Mouse (Mus musculus) right cerebral cortex, postnatal 14 days (tissue): ENCODE results near the gene Cryab.

Experiments used
- DNase-seq: peaks from one replicate; pipeline ENCODE4 v3.0.0; 2022

Gene Cryab

GRCm38 (mm10) chr9:50745806-50746205, 5.3 kb upstream of the Cryab start:
- DNase-seq: no peak

- no peak for DNase-seq
Observed at GRCm38 (mm10) chr9:50746214-50746677, 4.9 kb upstream of the Cryab start, which contains the start of gene 2310030G06Rik. Gene 2310030G06Rik (minus strand): TSS chr9:50746536.

GRCm38 (mm10) chr9:50750706-50751105, 419 bp upstream of the Cryab start:
- DNase-seq: no peak

GRCm38 (mm10) chr9:50752054-50752602, 1.0 kb downstream of the Cryab start, which contains the start of gene Hspb2:
Gene Hspb2 (minus strand): TSS chr9:50752354.
- peak; percentile 33 for DNase-seq

GRCm38 (mm10) chr9:50752784-50753615, 1.9 kb downstream of the Cryab start:
- DNase-seq: peak; percentile 57

GRCm38 (mm10) chr9:50753947-50754346, 2.8 kb downstream of the Cryab start:
- DNase-seq: no peak

GRCm38 (mm10) chr9:50756711-50757110, 5.6 kb downstream of the Cryab start:
- no peak for DNase-seq

- no peak for DNase-seq
Observed at GRCm38 (mm10) chr9:50761520-50762243, 10.6 kb downstream of the Cryab start.

GRCm38 (mm10) chr9:50763331-50763730, 12.2 kb downstream of the Cryab start:
- DNase-seq: no peak

GRCm38 (mm10) chr9:50767531-50768106, 16.5 kb downstream of the Cryab start:
- DNase-seq: no peak

- DNase-seq: peak; percentile 97
Observed at GRCm38 (mm10) chr9:50768107-50769002, 17.2 kb downstream of the Cryab start, which contains the start of gene Fdxacb1. Gene Fdxacb1 (plus strand): TSS chr9:50768236.

- no peak for DNase-seq
Observed at GRCm38 (mm10) chr9:50770011-50770410, 18.9 kb downstream of the Cryab start.

GRCm38 (mm10) chr9:50774026-50774462, 22.9 kb downstream of the Cryab start:
- no peak for DNase-seq

- DNase-seq: peak; percentile 92
Observed at GRCm38 (mm10) chr9:50774991-50775612, 24.0 kb downstream of the Cryab start, which contains the start of the genes Alg9 and 1110032A03Rik. Gene Alg9 (plus strand): TSS chr9:50775019. Gene 1110032A03Rik (minus strand): TSS chr9:50775520.

- peak; percentile 21 for DNase-seq
Observed at GRCm38 (mm10) chr9:50775662-50776126, 24.6 kb downstream of the Cryab start.

- no peak for DNase-seq
Observed at GRCm38 (mm10) chr9:50776162-50776760, 25.1 kb downstream of the Cryab start.

GRCm38 (mm10) chr9:50782155-50782554, 31.0 kb downstream of the Cryab start:
- peak; percentile 33 for DNase-seq

- no peak for DNase-seq
Observed at GRCm38 (mm10) chr9:50795266-50795665, 44.1 kb downstream of the Cryab start.

GRCm38 (mm10) chr9:50796776-50797175, 45.7 kb downstream of the Cryab start:
- DNase-seq: no peak

GRCm38 (mm10) chr9:50797641-50798040, 46.5 kb downstream of the Cryab start:
- DNase-seq: no peak

- DNase-seq: no peak
Observed at GRCm38 (mm10) chr9:50798368-50798767, 47.2 kb downstream of the Cryab start.
